ENCODE assay signal across 8 mouse cellular contexts in the genomic region with DNA sequence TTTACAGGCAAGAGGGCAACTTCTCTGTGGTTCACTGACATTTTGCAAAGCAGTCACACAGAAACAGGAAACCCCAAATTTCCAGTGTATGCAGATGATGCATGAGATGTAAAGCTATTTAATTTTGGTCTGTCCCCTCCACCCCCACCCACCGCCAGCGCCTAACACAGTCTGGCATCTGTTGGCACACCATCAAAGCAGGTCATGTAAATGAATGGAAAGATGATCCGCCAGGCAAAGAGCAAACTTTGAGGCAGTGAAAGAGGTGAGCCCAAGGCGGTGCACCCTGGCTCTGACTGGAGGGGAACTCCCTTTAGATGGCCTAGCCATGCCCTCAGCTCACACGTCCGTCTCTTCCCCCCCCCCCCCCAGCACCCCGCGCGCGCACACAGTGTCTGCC. TPM values are rescaled to one million over a fixed set of nuclear protein-coding genes. Genes with fewer than 3 reads are reported as not detected.
A peak's percentile ranks its signal among the peaks of the same experiment; 100 is the strongest.
DNase-seq lines count a peak whose midpoint lies in the region; ATAC-seq lines count a peak whose summit lies in the region.

No protein-coding gene starts in this region.

- WGBS in heart, embryonic 16.5 days, result 9% methylated on average over 8 of the region's 10 CpGs
- WGBS in embryonic facial prominence, embryonic 12.5 days, result 2% methylated on average over 9 of the region's 10 CpGs
- 5% methylated on average over 4 of the region's 10 CpGs for WGBS in limb, embryonic 11.5 days
- WGBS in neural tube, embryonic 15.5 days, result 3% methylated on average over 8 of the region's 10 CpGs

- H3K4me1 ChIP-seq in heart, embryonic 16.5 days (ENCODE audit: control insufficient read depth, insufficient read depth, low read length), result peaks cover 8% of the 10 kb centered on the region
- peaks cover 19% of the 10 kb centered on the region for H3K4me1 ChIP-seq in embryonic facial prominence, embryonic 12.5 days
- peaks cover 12% of the 10 kb centered on the region for H3K4me1 ChIP-seq in limb, embryonic 11.5 days (ENCODE audit: control insufficient read depth, insufficient read depth, low read length)
- H3K4me1 ChIP-seq in neural tube, embryonic 15.5 days, result peaks cover 24% of the 10 kb centered on the region

- peaks cover 46% of the 10 kb centered on the region for H3K27me3 ChIP-seq in heart, embryonic 16.5 days (ENCODE audit: control insufficient read depth, insufficient read depth, low read length)
- H3K27me3 ChIP-seq in embryonic facial prominence, embryonic 12.5 days, result peaks cover 44% of the 10 kb centered on the region
- H3K27me3 ChIP-seq in limb, embryonic 11.5 days (ENCODE audit: control insufficient read depth, insufficient read depth, low read length), result peaks cover 44% of the 10 kb centered on the region
- H3K27me3 ChIP-seq in neural tube, embryonic 15.5 days (replicated peaks), result peaks cover 77% of the 10 kb centered on the region

- peak overlapping the region; percentile 41; the same call in 1 of the 2 replicates for H3K9ac ChIP-seq in heart, embryonic 16.5 days (ENCODE audit: low read length)
- H3K9ac ChIP-seq in embryonic facial prominence, embryonic 12.5 days, result peak overlapping the region; percentile 10; the same call in 1 of the 2 replicates
- 0 out of 2 replicates have a peak overlapping the region, but pooled peaks have one; percentile 18 for H3K9ac ChIP-seq in limb, embryonic 11.5 days (ENCODE audit: low read length)
- peak overlapping the region; percentile 56; the same call in 1 of the 2 replicates for H3K9ac ChIP-seq in neural tube, embryonic 15.5 days (replicated peaks)

- peaks cover 3% of the 10 kb centered on the region; the same call in 1 of the 2 replicates for H3K9me3 ChIP-seq in heart, embryonic 16.5 days (replicated peaks; ENCODE audit: control insufficient read depth, low read length)
- H3K9me3 ChIP-seq in embryonic facial prominence, embryonic 12.5 days, result no peaks in the 10 kb centered on the region
- H3K9me3 ChIP-seq in limb, embryonic 11.5 days (ENCODE audit: control insufficient read depth, low read length), result no peaks in the 10 kb centered on the region
- H3K9me3 ChIP-seq in neural tube, embryonic 15.5 days (replicated peaks), result no peaks in the 10 kb centered on the region

- DNase-seq in heart, postnatal 10 days, result no peak
- DNase-seq in limb, embryonic 11.5 days (ENCODE audit: low spot score), result no peak
- DNase-seq in layer of hippocampus, adult 18-20 months (ENCODE audit: low spot score in 2 of 2), result no peak
- DNase-seq in urinary bladder, postnatal 14 days (ENCODE audit: low spot score), result no peak
- no peak for DNase-seq in cerebellum, adult 18-20 months

- no peaks in the 10 kb centered on the region for H3K36me3 ChIP-seq in heart, embryonic 16.5 days (ENCODE audit: control insufficient read depth, insufficient read depth)
- no peaks in the 10 kb centered on the region for H3K36me3 ChIP-seq in embryonic facial prominence, embryonic 12.5 days
- no peaks in the 10 kb centered on the region for H3K36me3 ChIP-seq in limb, embryonic 11.5 days (ENCODE audit: control insufficient read depth, insufficient read depth, low read length)
- H3K36me3 ChIP-seq in neural tube, embryonic 15.5 days, result no peaks in the 10 kb centered on the region

- H3K27ac ChIP-seq in heart, embryonic 16.5 days (ENCODE audit: low read length), result no peak overlapping the region
- no peak overlapping the region for H3K27ac ChIP-seq in embryonic facial prominence, embryonic 12.5 days
- no peak overlapping the region for H3K27ac ChIP-seq in limb, embryonic 11.5 days (replicated peaks; ENCODE audit: low read depth, low read length)
- H3K27ac ChIP-seq in neural tube, embryonic 15.5 days (replicated peaks), result no peak overlapping the region

- 0 out of 2 replicates have a peak, but pooled peaks have one; percentile 6 for ATAC-seq in heart, embryonic 16.5 days (replicated peaks; ENCODE audit: extremely low read depth, insufficient read depth, low FRiP score)
- peak; percentile 31; the same call in 1 of the 2 replicates for ATAC-seq in embryonic facial prominence, embryonic 12.5 days (ENCODE audit: insufficient number of reproducible peaks, insufficient read depth, low FRiP score, low TSS enrichment)
- peak; percentile 42; the same call in 1 of the 2 replicates for ATAC-seq in limb, embryonic 11.5 days (ENCODE audit: insufficient number of reproducible peaks, low FRiP score, low TSS enrichment, low read depth)
- ATAC-seq in neural tube, embryonic 15.5 days (ENCODE audit: low FRiP score), result peak; percentile 40; the same call in 1 of the 2 replicates

- intact Hi-C loops in heart, postnatal 10 days (cut with DNase I), result no loop called here

- H3K4me3 ChIP-seq in heart, embryonic 16.5 days (ENCODE audit: low read length), result peak overlapping the region; percentile 60
- H3K4me3 ChIP-seq in embryonic facial prominence, embryonic 12.5 days, result peak overlapping the region; percentile 41
- H3K4me3 ChIP-seq in limb, embryonic 11.5 days (ENCODE audit: low read depth, low read length), result peak overlapping the region; percentile 37
- peak overlapping the region; percentile 53 for H3K4me3 ChIP-seq in neural tube, embryonic 15.5 days (replicated peaks)

- peak overlapping the region; percentile 90 for H3K4me2 ChIP-seq in heart, embryonic 16.5 days (ENCODE audit: low read depth, low read length)
- peak overlapping the region; percentile 66 for H3K4me2 ChIP-seq in embryonic facial prominence, embryonic 12.5 days (replicated peaks)
- H3K4me2 ChIP-seq in limb, embryonic 11.5 days (ENCODE audit: low read depth, severe bottlenecking), result peak overlapping the region; percentile 74
- H3K4me2 ChIP-seq in neural tube, embryonic 15.5 days, result peak overlapping the region; percentile 69

RNA-seq across cellular contexts. Expression of a gene that starts 8.7 kb away (rescaled TPM):
- polyA plus RNA-seq in heart, embryonic 16.5 days (2015; fragmentation: Nextera tagmentation; extraction: Ambion mirVana), result not detected in 2 replicates
- total RNA-seq in heart, postnatal 10 days (2021), result not detected
- 0.59 and 0.80 TPM in 2 replicates for polyA plus RNA-seq in embryonic facial prominence, embryonic 12.5 days (2016; fragmentation: Nextera tagmentation; extraction: Ambion mirVana)
- not detected in 2 replicates for polyA plus RNA-seq in limb, embryonic 11.5 days (2014; fragmentation: Nextera tagmentation; extraction: Ambion mirVana)
- polyA plus RNA-seq in neural tube, embryonic 15.5 days (2015; fragmentation: Nextera tagmentation; extraction: Ambion mirVana), result 0.20 TPM in 1 of 2 replicates, not detected in the other
- under 1 TPM; 0.52 to 0.68 TPM for total RNA-seq in layer of hippocampus, adult 18-20 months (2021)

RNA-seq across cellular contexts. Expression of a gene that starts 22.1 kb away (rescaled TPM):
- 21.6 and 21.9 TPM in 2 replicates for polyA plus RNA-seq in heart, embryonic 16.5 days (2015; fragmentation: Nextera tagmentation; extraction: Ambion mirVana)
- 10 to 100 TPM; 27.7 to 29.3 TPM for total RNA-seq in heart, postnatal 10 days (2021)
- 50.1 and 51.8 TPM in 2 replicates for polyA plus RNA-seq in embryonic facial prominence, embryonic 12.5 days (2016; fragmentation: Nextera tagmentation; extraction: Ambion mirVana)
- polyA plus RNA-seq in limb, embryonic 11.5 days (2014; fragmentation: Nextera tagmentation; extraction: Ambion mirVana), result 45.8 and 46.1 TPM in 2 replicates
- polyA plus RNA-seq in neural tube, embryonic 15.5 days (2015; fragmentation: Nextera tagmentation; extraction: Ambion mirVana), result 24.6 and 30.2 TPM in 2 replicates
- total RNA-seq in layer of hippocampus, adult 18-20 months (2021), result 10 to 100 TPM; 14.8 to 20.5 TPM
